Mouse (Mus musculus) MEL (cell line): ENCODE measurements at regions not wholly inside any gene's neighbourhood (a gene's known extent, or its start where the extent isn't known, plus 50 kb on each side); places are given as distances from the start of the nearest gene placed in this dataset.

ENCODE experiments used
- CTCF ChIP-seq, 3 experiments: IDR thresholded peaks in 2 of 3; conservative IDR thresholded peaks in 1 of 3; 2 replicates each; pipeline ENCODE4 v1.5.1; 2011 to 2012; ENCODE audit warnings: low read length in 3 of 3, low read depth in 2 of 3, mild to moderate bottlenecking in 2 of 3, improper control_type of control experiment in 1 of 3, inconsistent platforms in 1 of 3, mixed read lengths in 1 of 3, moderate library complexity in 1 of 3; ENCODE audit not compliant: control insufficient read depth in 1 of 3, insufficient read depth in 1 of 3, poor library complexity in 1 of 3, severe bottlenecking in 1 of 3
- ELF1 ChIP-seq: IDR thresholded peaks from 2 replicates; pipeline ENCODE4 v1.6.1; 2014; ENCODE audit warnings: low read depth, mild to moderate bottlenecking, inconsistent platforms, low read length, improper control_type of control experiment, moderate library complexity
- NRF1 ChIP-seq: IDR thresholded peaks from 2 replicates; pipeline ENCODE4 v1.6.1; 2014; ENCODE audit warnings: low read depth, mild to moderate bottlenecking, inconsistent platforms, low read length, improper control_type of control experiment, moderate library complexity; ENCODE audit not compliant: poor library complexity, insufficient read depth, severe bottlenecking
- POLR2A ChIP-seq, 2 experiments: IDR thresholded peaks; 2 replicates each; pipeline ENCODE4 v1.6.1; 2011 to 2012; ENCODE audit warnings: low read length in 2 of 2, mild to moderate bottlenecking in 2 of 2, control low read depth in 1 of 2, improper control_type of control experiment in 1 of 2, low read depth in 1 of 2, moderate library complexity in 1 of 2; ENCODE audit not compliant: control insufficient read depth in 1 of 2, insufficient read depth in 1 of 2, poor library complexity in 1 of 2
- RAD21 ChIP-seq: IDR thresholded peaks from 2 replicates; pipeline ENCODE4 v1.6.1; 2011; ENCODE audit warnings: mild to moderate bottlenecking, low read depth, low read length, improper control_type of control experiment
- SIN3A ChIP-seq: IDR thresholded peaks from 2 replicates; pipeline ENCODE4 v1.6.1; 2012; ENCODE audit warnings: low read length, improper control_type of control experiment, inconsistent platforms
- TCF12 ChIP-seq: IDR thresholded peaks from 2 replicates; pipeline ENCODE4 v1.6.1; 2014; ENCODE audit warnings: low read depth, mild to moderate bottlenecking, inconsistent platforms, low read length, improper control_type of control experiment, moderate library complexity
- UBTF ChIP-seq: IDR thresholded peaks from 2 replicates; pipeline ENCODE4 v1.6.1; 2012; ENCODE audit warnings: low read depth, mild to moderate bottlenecking, inconsistent platforms, low read length, improper control_type of control experiment, moderate library complexity, borderline replicate concordance; ENCODE audit not compliant: insufficient read depth

GRCm38 (mm10) chr16:30796103-30796502 is 196.6 kb downstream of the Fam43a start:
- TF ChIP-seq CTCF (IDR thresholded peaks at IDR 0.05 in 2 of 3, conservative IDR thresholded peaks at IDR 0.05 in 1 of 3; ENCODE audit: control insufficient read depth in 1 of 3, insufficient read depth in 1 of 3, low read depth in 2 of 3, low read length in 3 of 3, poor library complexity in 1 of 3, severe bottlenecking in 1 of 3) (no peak), NRF1 (no peak), UBTF (no peak), SIN3A (no peak), ELF1 (no peak), RAD21 (no peak), POLR2A (IDR thresholded peaks at IDR 0.05; ENCODE audit: control insufficient read depth in 1 of 2, insufficient read depth in 1 of 2, low read depth in 1 of 2, low read length in 2 of 2, poor library complexity in 1 of 2) (no peak), TCF12 (no peak)
